Mouse (Mus musculus) E14TG2a.4 (cell line): ENCODE data around the gene Zbtb22.

Source experiments
- CTCF ChIP-seq: conservative IDR thresholded peaks from 2 replicates; pipeline ENCODE4 v1.5.1; 2014; ENCODE audit warnings: low read length
- NANOG ChIP-seq: IDR thresholded peaks from 2 replicates; pipeline ENCODE4 v1.6.1; 2014; ENCODE audit warnings: borderline replicate concordance, low read length, mixed read lengths
- POU5F1 ChIP-seq: IDR thresholded peaks from 2 replicates; pipeline ENCODE4 v1.6.1; 2014; ENCODE audit warnings: low read length, borderline replicate concordance

DNA sequence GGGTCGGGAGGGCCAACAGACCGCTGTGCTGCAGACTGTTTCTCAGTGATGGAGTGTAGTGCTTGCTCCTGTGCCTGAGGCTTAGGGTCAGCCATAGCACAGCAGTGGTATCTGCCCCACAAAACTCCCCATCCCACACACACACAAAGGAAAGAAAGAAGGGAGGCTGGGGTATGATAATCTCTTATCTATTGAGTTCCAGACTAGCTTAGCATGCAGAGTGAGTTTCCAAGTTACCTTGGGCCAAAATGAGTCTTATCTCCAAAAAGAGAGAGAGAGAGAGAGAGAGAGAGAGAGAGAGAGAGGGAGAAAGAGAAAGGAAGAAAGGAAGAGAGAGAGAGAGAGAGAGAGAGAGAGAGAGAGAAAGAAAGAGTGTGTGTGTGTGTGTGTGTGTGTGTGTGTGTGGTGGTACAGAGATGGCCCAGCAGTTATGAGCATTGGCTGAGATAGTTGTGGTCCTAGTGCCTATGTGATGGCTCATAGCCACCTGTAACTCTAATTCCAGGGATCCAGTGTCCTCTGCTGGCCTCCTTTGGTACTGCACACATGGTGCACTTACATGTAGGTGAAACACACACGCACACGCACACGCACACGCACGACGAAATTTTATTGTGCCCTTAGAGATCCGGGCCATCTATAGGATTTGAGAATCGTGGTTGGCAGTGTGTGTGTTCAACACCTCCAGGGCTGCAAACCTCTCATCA is 9.0 kb downstream of the Zbtb22 start:
- TF ChIP-seq CTCF (peak; percentile 94), NANOG (no peak), POU5F1 (no peak)
